Mouse (Mus musculus) hindbrain, embryonic 10.5 days (tissue): ENCODE results near the gene Arntl. TPM values are rescaled to one million over a fixed set of nuclear protein-coding genes. Genes with fewer than 3 reads are reported as not detected.
"Not testable (repeated sequence)": the region's sequence is repeated elsewhere in the genome, so short reads cannot be mapped to it uniquely, and the experiment has no call there.

Experiments used
- DNase-seq: peaks from one replicate; pipeline ENCODE4 v3.0.0-alpha.2; 2017; ENCODE audit warnings: low spot score
- H3K27ac ChIP-seq: fragments of 300-500 bp; sonication (generic); 2 replicates; pipeline ENCODE4 v1.5.1; 2016; ENCODE audit warnings: mild to moderate bottlenecking, moderate library complexity
- H3K27me3 ChIP-seq: fragments of 300-500 bp; sonication (generic); 2 replicates; pipeline ENCODE4 v1.6.1; 2016; ENCODE audit warnings: mild to moderate bottlenecking; ENCODE audit not compliant: poor library complexity, insufficient read depth, severe bottlenecking
- H3K36me3 ChIP-seq: fragments of 300-500 bp; sonication (generic); 2 replicates; pipeline ENCODE4 v1.6.1; 2016; ENCODE audit warnings: mild to moderate bottlenecking, moderate library complexity
- H3K4me1 ChIP-seq: fragments of 300-500 bp; sonication (generic); replicated peaks from 2 replicates; pipeline ENCODE4 v1.6.1; 2016; ENCODE audit warnings: mild to moderate bottlenecking
- H3K4me3 ChIP-seq: fragments of 300-500 bp; sonication (generic); 2 replicates; pipeline ENCODE4 v1.5.1; 2016; ENCODE audit warnings: mild to moderate bottlenecking, moderate library complexity
- H3K9me3 ChIP-seq: fragments of 300-500 bp; sonication (generic); 2 replicates; pipeline ENCODE4 v1.6.1; 2016; ENCODE audit warnings: mild to moderate bottlenecking, moderate library complexity
- WGBS: fragments of 180-500 bp; shearing (Covaris S2); methylation state at CpG from one replicate; pipeline ENCODE4 v1.1.7; 2016; 5-methylcytosine and 5-hydroxymethylcytosine counted together
- polyA plus RNA-seq: library from polyadenylated mRNA; unstranded; fragments of >200 nt; fragmentation: Nextera tagmentation; extraction: Ambion mirVana; gene quantifications from 2 replicates; pipeline ENCODE4 v1.2.1, GENCODE M21; 2016

Gene Arntl
- polyA plus RNA-seq, 1 experiment from 2014 or later, result 7.3 TPM

- 40% methylated on average over 14 of the region's 14 CpGs for WGBS
- peaks cover 23% of the 10 kb centered on the region for H3K4me1 ChIP-seq
Observed at GRCm38 (mm10) chr7:113262510-113263467, 55.5 kb downstream of the Arntl start.

DNA sequence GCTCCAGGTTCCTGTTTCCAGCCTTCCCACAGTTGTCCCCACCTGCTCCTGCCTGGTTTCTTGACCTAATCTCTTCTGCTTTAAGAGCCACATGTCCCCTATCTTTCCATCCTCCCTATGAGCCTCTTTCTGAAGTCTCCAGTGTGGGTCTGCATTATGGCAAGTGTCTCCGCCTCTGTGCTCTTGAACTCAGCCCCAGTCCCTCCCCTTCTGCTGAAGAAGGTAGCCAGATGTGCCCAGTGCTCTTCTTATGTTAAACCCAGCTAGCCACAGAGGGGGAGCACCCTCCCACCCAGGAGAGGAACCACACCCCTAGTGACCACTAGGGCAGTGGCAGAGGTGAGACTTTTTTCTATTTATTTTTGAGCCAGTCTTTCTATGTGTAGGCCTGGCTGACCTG is 56.7 kb downstream of the Arntl start:
- no peak for DNase-seq
- Histone ChIP-seq H3K27ac (no peak overlapping the region), H3K4me3 (no peak overlapping the region), H3K4me1 (peaks cover 23% of the 10 kb centered on the region), H3K9me3 (no peaks in the 10 kb centered on the region), H3K27me3 (0 out of 2 replicates have a peak, but pooled peaks cover 5% of the 10 kb centered on the region), H3K36me3 (no peaks in the 10 kb centered on the region)
- 85% methylated on average over 1 of the region's 1 CpGs for WGBS

More at GRCm38 (mm10) chr7:113262510-113263467, 55.5 kb downstream of the Arntl start:
- H3K27ac ChIP-seq, H3K4me3 ChIP-seq, H3K9me3 ChIP-seq, H3K27me3 ChIP-seq, H3K36me3 ChIP-seq, DNase-seq: not testable (repeated sequence)

- 78% methylated on average over 9 of the region's 9 CpGs for WGBS
- Histone ChIP-seq H3K4me1 (peaks cover 21% of the 10 kb centered on the region), H3K36me3 (no peaks in the 10 kb centered on the region), H3K4me3 (no peak overlapping the region), H3K9me3 (no peaks in the 10 kb centered on the region), H3K27me3 (no peaks in the 10 kb centered on the region), H3K27ac (no peak overlapping the region)
- DNase-seq, result peak; percentile 43
Observed at GRCm38 (mm10) chr7:113268287-113268686, 61.0 kb downstream of the Arntl start.

GRCm38 (mm10) chr7:113269081-113269480 is 61.8 kb downstream of the Arntl start:
- no peak overlapping the region for H3K27ac ChIP-seq
- no peak for DNase-seq
- no peak overlapping the region for H3K4me3 ChIP-seq
- H3K27me3 ChIP-seq, result no peaks in the 10 kb centered on the region
- peaks cover 18% of the 10 kb centered on the region for H3K4me1 ChIP-seq
- H3K9me3 ChIP-seq, result no peaks in the 10 kb centered on the region
- H3K36me3 ChIP-seq, result no peaks in the 10 kb centered on the region

GRCm38 (mm10) chr7:113269921-113270320 is 62.7 kb downstream of the Arntl start:
- DNase-seq, result no peak
- no peaks in the 10 kb centered on the region for H3K9me3 ChIP-seq
- H3K4me3 ChIP-seq, result no peak overlapping the region
- H3K36me3 ChIP-seq, result no peaks in the 10 kb centered on the region
- 60% methylated on average over 3 of the region's 3 CpGs for WGBS
- peaks cover 10% of the 10 kb centered on the region for H3K4me1 ChIP-seq
- no peak overlapping the region for H3K27ac ChIP-seq
- no peaks in the 10 kb centered on the region for H3K27me3 ChIP-seq

DNA sequence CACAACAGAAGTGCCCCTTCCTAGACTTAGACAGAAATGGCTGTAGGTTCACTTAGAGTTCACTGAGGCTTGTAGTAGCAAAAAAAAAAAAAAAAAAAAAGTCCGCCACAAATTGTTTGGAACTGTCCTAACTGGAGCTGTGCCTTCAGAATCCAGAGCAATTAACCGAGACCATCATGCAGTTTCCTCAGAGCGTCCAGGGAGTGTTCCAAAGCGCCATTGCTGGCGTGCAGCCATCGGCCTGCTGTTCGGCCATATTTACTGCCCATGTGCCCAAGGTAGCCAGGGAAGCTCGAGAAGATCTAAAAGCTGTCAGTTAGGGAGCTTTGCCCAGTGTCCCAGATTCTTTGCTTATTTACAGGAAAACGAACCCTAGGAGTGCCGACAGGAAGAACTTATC is 63.3 kb downstream of the Arntl start:
- Histone ChIP-seq H3K9me3 (no peaks in the 10 kb centered on the region), H3K4me1 (peaks cover 6% of the 10 kb centered on the region), H3K27ac (no peak overlapping the region), H3K27me3 (no peaks in the 10 kb centered on the region), H3K4me3 (no peak overlapping the region), H3K36me3 (no peaks in the 10 kb centered on the region)
- WGBS, result 87% methylated on average over 10 of the region's 10 CpGs
- no peak for DNase-seq

DNA sequence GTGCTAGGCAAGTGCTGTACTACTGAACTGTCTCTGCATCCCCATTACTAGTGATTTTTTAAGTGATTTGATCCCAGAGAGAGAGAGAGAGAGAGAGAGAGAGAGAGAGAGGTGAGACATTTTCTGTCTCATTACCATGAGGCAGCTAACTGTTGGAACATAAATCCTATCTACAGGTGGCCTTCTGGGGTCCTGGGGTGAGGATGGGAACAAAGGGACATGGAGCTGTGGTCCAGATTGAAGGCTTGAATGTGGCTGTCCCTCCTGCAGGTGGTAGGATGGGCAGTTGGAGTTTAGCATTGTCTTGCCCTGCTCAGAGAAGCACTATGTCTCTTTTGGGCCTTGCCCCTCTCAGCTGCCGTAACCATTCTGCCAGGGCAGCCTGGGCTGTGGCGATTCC is 63.7 kb downstream of the Arntl start:
- 75% methylated on average over 2 of the region's 2 CpGs for WGBS
- no peak for DNase-seq
- H3K9me3 ChIP-seq, result no peaks in the 10 kb centered on the region

GRCm38 (mm10) chr7:113272338-113272997 is 65.2 kb downstream of the Arntl start:
- no peak overlapping the region for H3K27ac ChIP-seq
- H3K4me3 ChIP-seq, result no peak overlapping the region
- WGBS, result 82% methylated on average over 6 of the region's 6 CpGs
- peaks cover 6% of the 10 kb centered on the region for H3K4me1 ChIP-seq
- no peaks in the 10 kb centered on the region for H3K36me3 ChIP-seq
- H3K9me3 ChIP-seq, result no peaks in the 10 kb centered on the region
- no peak for DNase-seq
- H3K27me3 ChIP-seq, result no peaks in the 10 kb centered on the region

More for the DNA sequence above, 63.7 kb downstream of the Arntl start:
- Histone ChIP-seq H3K27ac (no peak overlapping the region), H3K36me3 (no peaks in the 10 kb centered on the region), H3K4me1 (peaks cover 6% of the 10 kb centered on the region), H3K4me3 (no peak overlapping the region), H3K27me3 (no peaks in the 10 kb centered on the region)

- Histone ChIP-seq H3K27me3 (no peaks in the 10 kb centered on the region), H3K27ac (no peak overlapping the region), H3K36me3 (no peaks in the 10 kb centered on the region), H3K4me1 (peaks cover 5% of the 10 kb centered on the region), H3K9me3 (no peaks in the 10 kb centered on the region), H3K4me3 (no peak overlapping the region)
- DNase-seq, result no peak
- 78% methylated on average over 2 of the region's 2 CpGs for WGBS
Observed at GRCm38 (mm10) chr7:113277245-113277644, 70.0 kb downstream of the Arntl start.

- no peaks in the 10 kb centered on the region for H3K27me3 ChIP-seq
- no peak overlapping the region for H3K4me3 ChIP-seq
- WGBS, result 76% methylated on average over 4 of the region's 4 CpGs
- no peaks in the 10 kb centered on the region for H3K36me3 ChIP-seq
- peaks cover 5% of the 10 kb centered on the region for H3K4me1 ChIP-seq
- H3K27ac ChIP-seq, result no peak overlapping the region
- H3K9me3 ChIP-seq, result no peaks in the 10 kb centered on the region
- no peak for DNase-seq
Observed at GRCm38 (mm10) chr7:113278493-113278892, 71.2 kb downstream of the Arntl start.

GRCm38 (mm10) chr7:113279246-113279645 is 72.0 kb downstream of the Arntl start:
- Histone ChIP-seq H3K4me3 (no peak overlapping the region), H3K27ac (no peak overlapping the region), H3K36me3 (no peaks in the 10 kb centered on the region), H3K4me1 (peaks cover 5% of the 10 kb centered on the region), H3K27me3 (no peaks in the 10 kb centered on the region), H3K9me3 (no peaks in the 10 kb centered on the region)
- WGBS, result 74% methylated on average over 2 of the region's 2 CpGs
- DNase-seq, result no peak

- H3K36me3 ChIP-seq, result 0 out of 2 replicates have a peak, but pooled peaks cover 5% of the 10 kb centered on the region
- 87% methylated on average over 2 of the region's 2 CpGs for WGBS
Observed at GRCm38 (mm10) chr7:113285405-113285804, 78.1 kb downstream of the Arntl start.

DNA sequence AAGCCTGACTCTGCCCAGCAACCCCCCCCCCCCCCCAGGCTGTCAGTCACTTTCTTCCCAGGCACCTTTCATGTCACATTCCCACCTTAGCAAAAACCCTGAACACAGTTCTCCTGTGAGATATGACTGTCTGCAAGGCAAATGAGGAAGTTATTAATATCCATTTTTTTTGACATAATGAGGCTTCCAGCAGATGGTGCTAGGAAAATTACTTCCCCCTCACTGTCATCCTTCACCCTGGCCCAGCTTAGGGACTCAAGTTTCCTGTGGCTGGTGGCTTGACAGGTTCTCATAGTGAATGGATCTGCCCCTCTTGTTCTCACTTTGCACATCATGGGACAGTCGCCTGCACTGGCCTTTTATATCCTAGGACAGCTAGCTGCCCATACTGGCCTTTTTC is 81.9 kb downstream of the Arntl start:
- H3K36me3 ChIP-seq, result peaks cover 5% of the 10 kb centered on the region; the same call in 1 of the 2 replicates
- H3K27ac ChIP-seq, result no peak overlapping the region
- no peak for DNase-seq
- H3K27me3 ChIP-seq, result no peaks in the 10 kb centered on the region
- H3K9me3 ChIP-seq, result no peaks in the 10 kb centered on the region
- 81% methylated on average over 1 of the region's 1 CpGs for WGBS
- no peak overlapping the region for H3K4me3 ChIP-seq
- peaks cover 3% of the 10 kb centered on the region; the same call in 1 of the 2 replicates for H3K4me1 ChIP-seq

More at GRCm38 (mm10) chr7:113285405-113285804, 78.1 kb downstream of the Arntl start:
- Histone ChIP-seq H3K27ac (no peak overlapping the region), H3K27me3 (no peaks in the 10 kb centered on the region), H3K9me3 (no peaks in the 10 kb centered on the region), H3K4me3 (no peak overlapping the region), H3K4me1 (peaks cover under 1% of the 10 kb centered on the region; the same call in 1 of the 2 replicates)
- no peak for DNase-seq
